Mouse (Mus musculus) splenic B cell, adult 2 months (primary cell): ENCODE measurements around the gene Pbx3.

ENCODE experiments used
- DNase-seq: peaks from one replicate; pipeline ENCODE4 v3.0.0-alpha.2; 2011; ENCODE audit warnings: low read depth, low spot score
- H3K27me3 ChIP-seq: 2 replicates; pipeline ENCODE4 v1.6.1; 2012; ENCODE audit warnings: mild to moderate bottlenecking, low read length, moderate library complexity, mixed read lengths; ENCODE audit not compliant: control insufficient read depth, poor library complexity, insufficient read depth, severe bottlenecking
- H3K36me3 ChIP-seq: 2 replicates; pipeline ENCODE4 v1.6.1; 2012; ENCODE audit warnings: mild to moderate bottlenecking, low read length, moderate library complexity, mixed read lengths; ENCODE audit not compliant: control insufficient read depth, poor library complexity, insufficient read depth, severe bottlenecking

The Pbx3 gene

DNA sequence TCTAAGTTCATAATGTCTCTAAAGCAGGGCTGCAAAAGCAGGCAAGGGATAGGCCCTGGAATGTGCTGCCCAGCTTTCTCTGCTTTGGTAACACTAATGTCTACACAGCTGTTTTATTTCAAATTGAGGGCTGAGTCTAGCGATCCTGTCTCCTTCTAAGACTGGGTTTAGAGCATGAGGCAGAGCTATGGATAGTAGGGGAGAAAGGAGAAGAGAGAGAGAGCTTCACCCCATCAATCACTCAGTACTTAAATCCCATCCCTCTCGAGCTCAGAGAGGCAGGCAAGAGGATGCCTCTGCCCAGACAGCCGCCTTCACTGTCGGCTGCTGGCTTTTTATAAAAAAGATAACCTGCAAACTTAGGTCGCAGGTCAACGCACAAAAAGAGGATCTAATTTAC is 4.5 kb downstream of the Pbx3 start:
- no peak for DNase-seq
- no peaks in the 10 kb centered on the region for H3K36me3 ChIP-seq

DNA sequence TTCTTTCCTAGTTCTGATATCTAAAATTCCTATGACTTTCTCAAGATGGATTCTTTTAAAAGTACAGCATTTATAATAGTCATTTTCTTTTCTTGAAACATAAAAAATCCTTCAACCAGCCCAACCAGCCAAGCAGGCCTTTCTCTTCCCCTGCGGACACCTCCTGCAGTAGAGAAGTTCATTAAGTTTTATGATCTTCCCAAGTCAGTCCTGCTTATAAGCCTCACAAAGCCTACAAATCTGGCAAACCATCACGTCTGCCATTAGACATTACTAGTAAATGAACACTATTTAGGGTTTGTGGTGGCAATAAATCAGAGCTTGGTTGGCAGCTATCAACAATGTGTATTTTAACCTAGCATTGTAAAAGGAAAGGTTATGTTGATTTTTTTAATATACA is 5.9 kb downstream of the Pbx3 start:
- Histone ChIP-seq H3K36me3 (no peaks in the 10 kb centered on the region), H3K27me3 (no peaks in the 10 kb centered on the region)
- no peak for DNase-seq

More for the DNA sequence above, 4.5 kb downstream of the Pbx3 start:
- no peaks in the 10 kb centered on the region for H3K27me3 ChIP-seq

GRCm38 (mm10) chr2:34363678-34364077 is 9.3 kb downstream of the Pbx3 start:
- H3K36me3 ChIP-seq = no peaks in the 10 kb centered on the region
- DNase-seq = peak; percentile 13

DNA sequence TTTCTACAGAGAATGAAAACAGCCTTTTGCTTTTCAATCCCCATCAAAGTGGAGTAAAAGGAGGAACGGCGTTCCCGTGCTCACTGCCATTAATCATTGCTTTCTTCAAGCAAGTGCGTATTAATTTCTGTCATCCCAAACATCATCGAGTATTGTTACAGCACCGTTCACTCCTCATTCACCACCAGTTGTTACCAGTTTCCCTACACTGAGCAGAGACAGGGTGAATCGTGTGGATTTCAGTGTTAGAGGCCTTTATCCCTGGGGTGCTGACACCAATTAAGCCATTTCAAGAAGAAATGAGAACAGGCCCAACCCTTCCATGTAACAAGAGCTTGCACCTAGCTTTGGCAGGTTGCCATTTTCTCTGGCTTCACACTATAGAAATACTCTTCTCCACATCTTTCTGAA is 17.1 kb downstream of the Pbx3 start:
- H3K36me3 ChIP-seq = no peaks in the 10 kb centered on the region
- no peaks in the 10 kb centered on the region for H3K27me3 ChIP-seq
- DNase-seq = no peak

More at GRCm38 (mm10) chr2:34363678-34364077, 9.3 kb downstream of the Pbx3 start:
- H3K27me3 ChIP-seq = no peaks in the 10 kb centered on the region

- no peak for DNase-seq
- H3K27me3 ChIP-seq = no peaks in the 10 kb centered on the region
- no peaks in the 10 kb centered on the region for H3K36me3 ChIP-seq
These were observed 20.9 kb downstream of the Pbx3 start for GRCm38 (mm10) chr2:34352006-34352405.

DNA sequence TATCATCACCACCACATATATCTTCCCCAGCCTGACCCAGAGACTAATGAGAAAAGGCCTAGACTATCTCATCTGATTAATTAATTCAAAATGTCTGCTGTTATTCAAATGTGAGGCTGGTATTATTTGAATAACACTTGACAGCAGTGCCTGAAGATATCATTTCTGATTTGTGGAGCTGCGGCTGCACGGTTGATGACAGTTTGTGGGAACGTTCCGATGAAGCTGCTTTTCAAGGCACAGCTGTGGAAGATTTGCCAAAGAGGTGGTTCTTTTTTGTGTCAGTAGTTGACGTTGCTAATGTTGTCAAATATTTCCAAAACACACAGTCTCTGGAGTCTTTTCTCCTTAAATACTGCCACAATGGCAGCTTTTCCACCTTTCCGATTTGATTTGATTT is 25.8 kb downstream of the Pbx3 start:
- no peaks in the 10 kb centered on the region for H3K36me3 ChIP-seq
- no peak for DNase-seq
- H3K27me3 ChIP-seq = no peaks in the 10 kb centered on the region

DNA sequence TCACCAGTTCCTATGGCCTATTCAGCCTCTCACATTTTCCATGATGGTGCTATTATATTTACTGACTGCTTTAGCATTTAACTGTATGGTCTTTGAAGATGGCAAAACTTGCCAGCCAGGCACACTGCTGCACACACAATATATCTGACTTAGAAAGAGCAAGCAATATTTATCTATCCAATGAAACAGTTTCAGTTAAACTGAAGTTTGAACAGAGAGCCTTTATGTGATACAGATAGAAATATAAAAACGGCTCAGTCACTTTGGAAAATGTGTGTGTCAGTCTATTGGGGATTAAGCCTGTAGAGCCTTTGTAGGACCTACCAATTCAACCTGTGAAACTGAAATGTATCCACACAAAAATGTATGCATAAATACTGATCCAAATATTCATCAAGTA is 74.3 kb downstream of the Pbx3 start:
- no peaks in the 10 kb centered on the region for H3K36me3 ChIP-seq
- no peaks in the 10 kb centered on the region for H3K27me3 ChIP-seq
- no peak for DNase-seq

DNA sequence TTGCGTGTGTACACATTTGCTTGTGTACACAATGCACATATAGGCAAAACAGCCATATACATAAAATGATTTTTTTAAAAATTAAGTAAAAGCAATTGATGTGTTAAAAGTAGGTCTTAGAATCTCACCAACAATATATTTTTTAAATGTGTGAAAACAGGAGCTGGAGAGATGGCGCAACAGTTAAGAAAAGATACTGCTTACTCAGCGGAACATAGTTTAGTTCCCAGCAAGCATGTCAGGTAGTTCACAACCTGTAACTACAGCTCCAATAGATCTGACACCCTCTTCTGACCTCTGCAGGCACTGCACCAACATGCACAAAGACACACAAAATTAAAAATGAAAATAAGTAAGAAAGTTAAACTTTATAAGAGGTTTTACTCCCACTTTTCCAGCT is 74.7 kb downstream of the Pbx3 start:
- no peak for DNase-seq
- Histone ChIP-seq H3K36me3 (no peaks in the 10 kb centered on the region), H3K27me3 (no peaks in the 10 kb centered on the region)

GRCm38 (mm10) chr2:34289726-34290125 is 83.2 kb downstream of the Pbx3 start:
- no peaks in the 10 kb centered on the region for H3K36me3 ChIP-seq
- no peak for DNase-seq
- H3K27me3 ChIP-seq = no peaks in the 10 kb centered on the region

DNA sequence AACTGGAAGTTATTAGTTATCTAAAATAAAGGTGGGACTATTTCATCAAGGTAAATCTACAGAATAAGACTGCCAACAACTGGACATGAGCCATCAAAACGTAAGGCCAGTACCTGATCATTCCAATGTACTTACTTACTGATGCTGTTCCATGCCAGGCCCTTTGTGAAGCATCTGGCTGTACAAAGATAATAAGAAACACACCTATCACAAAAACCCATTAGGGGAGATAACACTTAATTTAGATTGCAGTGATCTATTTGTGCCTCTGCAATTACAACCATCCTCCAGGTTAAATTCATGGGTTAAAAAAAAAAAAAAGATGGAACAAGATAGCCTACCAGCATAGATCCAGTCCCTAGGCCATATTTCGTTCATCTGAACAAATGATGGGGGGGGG is 88.7 kb downstream of the Pbx3 start:
- Histone ChIP-seq H3K36me3 (no peaks in the 10 kb centered on the region), H3K27me3 (no peaks in the 10 kb centered on the region)
- DNase-seq = no peak

DNA sequence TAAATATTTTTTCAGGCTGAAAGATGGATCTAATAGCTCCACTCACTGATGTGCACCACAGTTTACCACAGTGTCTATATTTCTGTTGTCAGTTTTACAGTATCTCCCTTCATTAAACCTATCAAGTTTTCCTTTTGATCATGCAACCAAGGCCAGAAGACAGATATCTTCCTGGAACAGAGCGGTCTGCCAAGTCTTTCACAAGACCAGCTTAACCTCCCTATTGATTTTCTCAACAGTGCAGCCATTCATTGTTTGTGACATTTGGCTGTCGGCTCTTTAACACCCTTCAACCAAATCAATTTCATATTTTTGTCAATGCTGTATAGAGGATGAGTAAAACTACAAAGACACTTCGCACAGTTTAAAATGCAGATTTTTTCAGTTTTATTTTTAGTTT is 91.9 kb downstream of the Pbx3 start:
- no peaks in the 10 kb centered on the region for H3K27me3 ChIP-seq
- no peaks in the 10 kb centered on the region for H3K36me3 ChIP-seq
- DNase-seq = no peak

DNA sequence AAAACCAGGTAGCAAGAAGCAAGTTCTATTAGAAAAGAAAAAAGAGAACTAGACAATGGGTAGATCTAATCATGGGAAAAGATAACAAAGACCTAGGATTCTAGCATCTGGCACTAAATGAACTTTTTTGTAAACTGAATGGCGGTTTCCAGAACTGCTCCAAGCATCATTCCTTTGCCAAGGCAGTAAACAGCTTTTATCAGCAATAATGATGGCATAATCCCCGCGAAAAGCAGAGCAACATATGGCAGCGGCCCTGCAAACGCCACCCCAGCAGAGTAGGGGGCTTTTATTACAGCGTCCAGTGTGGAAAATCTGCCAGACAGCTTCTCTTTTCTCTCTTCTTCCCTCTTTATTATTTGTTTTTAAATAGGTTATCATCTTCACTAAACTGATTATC is 93.2 kb downstream of the Pbx3 start:
- no peaks in the 10 kb centered on the region for H3K36me3 ChIP-seq
- no peaks in the 10 kb centered on the region for H3K27me3 ChIP-seq
- DNase-seq = no peak

GRCm38 (mm10) chr2:34275630-34276193 is 97.2 kb downstream of the Pbx3 start:
- Histone ChIP-seq H3K36me3 (no peaks in the 10 kb centered on the region), H3K27me3 (no peaks in the 10 kb centered on the region)
- no peak for DNase-seq

- H3K27me3 ChIP-seq = no peaks in the 10 kb centered on the region
- no peak for DNase-seq
- no peaks in the 10 kb centered on the region for H3K36me3 ChIP-seq
These were observed 110.9 kb downstream of the Pbx3 start for GRCm38 (mm10) chr2:34262046-34262445.

GRCm38 (mm10) chr2:34260653-34261076 is 112.3 kb downstream of the Pbx3 start:
- DNase-seq = no peak
- Histone ChIP-seq H3K27me3 (no peaks in the 10 kb centered on the region), H3K36me3 (no peaks in the 10 kb centered on the region)

DNA sequence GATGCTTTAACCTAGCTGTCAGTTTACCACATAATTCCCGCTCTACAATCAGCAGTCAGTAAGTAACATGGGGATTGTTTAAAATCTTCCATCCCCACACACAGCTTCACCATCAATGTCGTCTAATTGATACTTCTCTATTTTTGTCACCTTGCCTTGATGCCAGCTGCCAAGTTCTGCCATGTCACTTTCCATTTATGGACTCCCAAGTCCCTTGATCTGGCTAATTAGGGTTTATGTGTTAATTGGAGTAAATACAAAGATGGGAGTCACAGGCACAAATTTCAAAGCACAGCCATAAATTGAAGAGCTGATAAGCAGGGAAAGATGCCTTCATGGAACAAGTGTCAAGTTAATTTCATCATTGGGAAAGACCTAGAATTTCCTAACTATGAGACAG is 114.7 kb downstream of the Pbx3 start:
- no peak for DNase-seq
- Histone ChIP-seq H3K27me3 (no peaks in the 10 kb centered on the region), H3K36me3 (no peaks in the 10 kb centered on the region)
